Mouse (Mus musculus): ENCODE results near the gene Chuk. TPM values are rescaled to one million over a fixed set of nuclear protein-coding genes. Genes with fewer than 3 reads are reported as not detected.

The Chuk gene
- polyA plus RNA-seq, 1 experiment from 2014 or later = 46.8 TPM

- Histone ChIP-seq H3K27me3 (no peaks in the 10 kb centered on the region), H3K9ac (no peak overlapping the region), H3K9me3 (no peaks in the 10 kb centered on the region), H3K4me1 (peaks cover 23% of the 10 kb centered on the region), H3K4me2 (replicated peaks) (no peak overlapping the region), H3K4me3 (no peak overlapping the region), H3K36me3 (peaks cover 33% of the 10 kb centered on the region), H3K27ac (no peak overlapping the region)
- ATAC-seq (ENCODE audit: low FRiP score, low read depth) = no peak
- 95% methylated on average over 2 of the region's 2 CpGs for WGBS
Observed at GRCm38 (mm10) chr19:44064734-44065133, 42.5 kb downstream of the Chuk start.

- no peak for ATAC-seq (ENCODE audit: low FRiP score, low read depth)
- WGBS = 89% methylated on average over 7 of the region's 7 CpGs
- H3K27me3 ChIP-seq = no peaks in the 10 kb centered on the region
- no peak overlapping the region for H3K4me2 ChIP-seq (replicated peaks)
- peaks cover 22% of the 10 kb centered on the region for H3K4me1 ChIP-seq
- H3K9ac ChIP-seq = no peak overlapping the region
- peaks cover 40% of the 10 kb centered on the region for H3K36me3 ChIP-seq
- H3K9me3 ChIP-seq = no peaks in the 10 kb centered on the region
- H3K4me3 ChIP-seq = no peak overlapping the region
- no peak overlapping the region for H3K27ac ChIP-seq
Observed at GRCm38 (mm10) chr19:44063773-44064172, 43.5 kb downstream of the Chuk start.

DNA sequence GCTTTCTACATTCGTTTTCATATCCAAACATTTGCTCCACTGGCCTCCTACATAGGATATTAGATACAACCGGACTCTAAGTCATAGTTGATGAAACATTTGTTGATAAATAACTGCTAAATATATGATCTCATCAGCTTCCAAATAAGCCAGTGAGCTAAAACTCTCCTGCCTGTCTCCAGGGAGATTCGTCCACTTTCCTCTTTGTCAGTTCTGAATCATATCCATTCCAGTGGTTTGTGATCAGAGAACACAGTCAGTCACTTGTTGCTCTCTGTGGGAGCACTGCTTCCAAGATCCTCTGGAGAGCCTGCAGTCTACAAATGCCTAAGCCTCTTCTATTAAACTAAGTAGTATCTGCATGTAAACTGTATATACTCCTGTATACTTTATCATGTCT, 47.1 kb downstream of the Chuk start:
- ATAC-seq (ENCODE audit: low FRiP score, low read depth) = no peak
- H3K9ac ChIP-seq = no peak overlapping the region
- H3K27ac ChIP-seq = no peak overlapping the region
- no peak overlapping the region for H3K4me3 ChIP-seq
- H3K36me3 ChIP-seq = peaks cover 63% of the 10 kb centered on the region
- WGBS = 83% methylated on average over 3 of the region's 3 CpGs
- H3K4me1 ChIP-seq = no peaks in the 10 kb centered on the region
- H3K9me3 ChIP-seq = no peaks in the 10 kb centered on the region
- H3K27me3 ChIP-seq = no peaks in the 10 kb centered on the region
- no peak overlapping the region for H3K4me2 ChIP-seq (replicated peaks)

GRCm38 (mm10) chr19:44055173-44055826, 52.0 kb downstream of the Chuk start:
- Histone ChIP-seq H3K4me2 (replicated peaks) (no peak overlapping the region), H3K9ac (no peak overlapping the region), H3K4me3 (no peak overlapping the region), H3K4me1 (no peaks in the 10 kb centered on the region), H3K9me3 (no peaks in the 10 kb centered on the region), H3K27ac (no peak overlapping the region), H3K36me3 (peaks cover 52% of the 10 kb centered on the region), H3K27me3 (no peaks in the 10 kb centered on the region)
- 79% methylated on average over 4 of the region's 4 CpGs for WGBS
- no peak for ATAC-seq (ENCODE audit: low FRiP score, low read depth)

- 81% methylated on average over 4 of the region's 4 CpGs for WGBS
Observed at GRCm38 (mm10) chr19:44050388-44050787, 56.9 kb downstream of the Chuk start.

DNA sequence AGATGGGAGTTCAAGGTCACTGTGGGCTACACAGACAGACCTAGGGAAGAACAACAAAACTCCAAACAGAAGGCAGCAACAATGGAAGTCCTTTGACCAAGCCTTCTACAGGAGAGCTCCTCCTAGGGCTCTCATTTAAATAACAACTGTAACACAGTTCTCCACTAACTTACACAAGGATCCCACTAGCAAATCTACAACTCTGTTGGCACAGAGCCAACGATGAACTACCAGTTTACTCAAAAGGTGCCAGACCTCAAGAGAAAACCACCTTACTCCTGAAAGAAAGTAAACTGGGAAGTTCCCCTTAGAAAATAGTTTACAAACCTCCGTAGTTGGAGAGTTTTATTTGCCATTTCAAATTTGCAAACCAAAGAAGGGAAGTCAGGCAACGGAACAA, 58.0 kb downstream of the Chuk start:
- H3K36me3 ChIP-seq = peaks cover 39% of the 10 kb centered on the region

More at GRCm38 (mm10) chr19:44050388-44050787, 56.9 kb downstream of the Chuk start:
- Histone ChIP-seq H3K36me3 (peaks cover 43% of the 10 kb centered on the region), H3K4me1 (no peaks in the 10 kb centered on the region), H3K9ac (no peak overlapping the region), H3K27ac (no peak overlapping the region), H3K27me3 (no peaks in the 10 kb centered on the region), H3K4me3 (no peak overlapping the region), H3K4me2 (replicated peaks) (no peak overlapping the region), H3K9me3 (no peaks in the 10 kb centered on the region)
- ATAC-seq (ENCODE audit: low FRiP score, low read depth) = no peak

GRCm38 (mm10) chr19:44045847-44046246, 61.4 kb downstream of the Chuk start:
- WGBS = 88% methylated on average over 3 of the region's 3 CpGs
- Histone ChIP-seq H3K4me2 (replicated peaks) (no peak overlapping the region), H3K36me3 (peaks cover 22% of the 10 kb centered on the region), H3K4me3 (no peak overlapping the region), H3K27ac (no peak overlapping the region), H3K9ac (no peak overlapping the region), H3K4me1 (no peaks in the 10 kb centered on the region), H3K9me3 (no peaks in the 10 kb centered on the region), H3K27me3 (no peaks in the 10 kb centered on the region)
- ATAC-seq (ENCODE audit: low FRiP score, low read depth) = no peak

More for the DNA sequence above, 58.0 kb downstream of the Chuk start:
- H3K9me3 ChIP-seq = no peaks in the 10 kb centered on the region
- H3K9ac ChIP-seq = no peak overlapping the region
- H3K27me3 ChIP-seq = no peaks in the 10 kb centered on the region
- WGBS = 54% methylated on average over 3 of the region's 3 CpGs
- no peak for ATAC-seq (ENCODE audit: low FRiP score, low read depth)
- H3K27ac ChIP-seq = no peak overlapping the region
- no peak overlapping the region for H3K4me3 ChIP-seq
- no peaks in the 10 kb centered on the region for H3K4me1 ChIP-seq
- no peak overlapping the region for H3K4me2 ChIP-seq (replicated peaks)

GRCm38 (mm10) chr19:44042121-44042520, 65.2 kb downstream of the Chuk start:
- no peaks in the 10 kb centered on the region for H3K9me3 ChIP-seq
- no peaks in the 10 kb centered on the region for H3K4me1 ChIP-seq
- H3K27ac ChIP-seq = no peak overlapping the region
- peaks cover 48% of the 10 kb centered on the region for H3K36me3 ChIP-seq
- H3K4me2 ChIP-seq (replicated peaks) = no peak overlapping the region
- no peaks in the 10 kb centered on the region for H3K27me3 ChIP-seq
- H3K9ac ChIP-seq = no peak overlapping the region
- WGBS = 83% methylated on average over 5 of the region's 5 CpGs
- no peak overlapping the region for H3K4me3 ChIP-seq
- no peak for ATAC-seq (ENCODE audit: low FRiP score, low read depth)

DNA sequence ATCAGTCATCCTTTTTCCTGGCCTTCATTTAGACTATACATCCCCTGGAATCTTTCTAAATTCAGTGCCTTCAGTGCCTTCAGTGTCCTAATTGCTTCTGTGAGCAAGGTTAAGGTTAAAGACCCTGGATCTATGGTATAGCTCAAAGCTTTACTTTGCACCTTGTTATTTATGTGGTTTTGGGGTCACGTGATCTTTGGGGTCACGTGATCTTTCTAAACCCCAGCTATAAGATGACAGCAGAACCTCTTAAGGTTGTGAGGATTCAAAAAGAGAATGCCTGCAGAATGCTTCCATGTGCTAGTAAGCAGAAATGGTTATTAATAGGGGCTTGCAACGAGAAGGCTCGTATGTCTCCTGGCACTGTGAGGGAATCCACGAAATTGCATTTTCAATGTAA, 73.9 kb downstream of the Chuk start:
- Histone ChIP-seq H3K9me3 (no peaks in the 10 kb centered on the region), H3K4me1 (no peaks in the 10 kb centered on the region), H3K27ac (no peak overlapping the region), H3K9ac (no peak overlapping the region), H3K4me2 (replicated peaks) (no peak overlapping the region), H3K4me3 (no peak overlapping the region), H3K27me3 (no peaks in the 10 kb centered on the region), H3K36me3 (peaks cover 54% of the 10 kb centered on the region)
- 92% methylated on average over 5 of the region's 5 CpGs for WGBS
- no peak for ATAC-seq (ENCODE audit: low FRiP score, low read depth)

- Histone ChIP-seq H3K9me3 (no peaks in the 10 kb centered on the region), H3K4me1 (no peaks in the 10 kb centered on the region), H3K27me3 (no peaks in the 10 kb centered on the region), H3K27ac (no peak overlapping the region), H3K4me3 (no peak overlapping the region), H3K4me2 (replicated peaks) (no peak overlapping the region), H3K36me3 (peaks cover 43% of the 10 kb centered on the region), H3K9ac (no peak overlapping the region)
- no peak for ATAC-seq (ENCODE audit: low FRiP score, low read depth)
- WGBS = 86% methylated on average over 11 of the region's 11 CpGs
Observed at GRCm38 (mm10) chr19:44032046-44032744, 75.1 kb downstream of the Chuk start.

DNA sequence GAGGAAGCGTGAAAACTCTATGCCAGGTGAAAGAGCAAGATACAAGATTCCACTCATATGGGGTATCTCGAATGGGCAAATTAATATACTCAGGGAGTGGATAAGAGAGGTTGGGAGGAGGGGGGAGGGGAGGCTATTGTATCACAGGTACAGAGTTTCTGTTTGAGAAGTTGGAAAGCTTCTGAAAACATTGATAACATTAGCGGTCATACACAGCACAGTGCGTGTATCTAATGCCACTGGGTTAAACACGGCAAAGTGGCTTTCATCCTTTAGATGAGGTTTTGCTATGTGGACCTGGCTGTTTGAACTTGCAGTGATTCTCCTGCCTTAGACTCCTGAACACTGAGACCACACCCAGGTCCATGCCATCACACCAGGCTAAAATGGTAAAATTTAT, 77.3 kb downstream of the Chuk start:
- Histone ChIP-seq H3K4me3 (no peak overlapping the region), H3K9ac (no peak overlapping the region), H3K27me3 (no peaks in the 10 kb centered on the region), H3K4me2 (replicated peaks) (no peak overlapping the region), H3K27ac (no peak overlapping the region), H3K4me1 (no peaks in the 10 kb centered on the region), H3K9me3 (no peaks in the 10 kb centered on the region), H3K36me3 (peaks cover 23% of the 10 kb centered on the region)
- WGBS = 91% methylated on average over 5 of the region's 5 CpGs
- ATAC-seq (ENCODE audit: low FRiP score, low read depth) = no peak

DNA sequence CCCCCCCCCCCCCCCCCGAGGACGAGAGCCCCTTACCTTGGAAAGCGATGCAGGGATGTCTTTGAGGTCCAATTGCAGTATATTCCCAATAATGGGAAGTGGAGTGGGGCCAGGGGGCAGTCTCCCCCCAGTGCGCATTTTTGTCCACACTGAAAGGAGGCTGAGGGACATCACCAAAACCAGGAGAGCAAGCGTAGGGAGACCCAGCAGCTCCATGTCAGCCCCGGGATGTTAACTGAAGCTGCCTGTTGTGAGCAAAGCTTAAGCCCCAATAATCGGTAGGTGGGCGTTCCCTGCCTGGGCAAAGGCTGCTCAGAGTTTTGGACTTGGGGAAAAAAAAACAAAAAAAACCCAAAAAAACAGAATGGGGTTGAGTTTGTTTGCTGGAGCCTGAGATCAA, 78.3 kb downstream of the Chuk start, which contains the start of gene Cyp2c23:
Cyp2c23 (minus strand) TSS at position 237 of the 400 bp plus-strand sequence.
- WGBS = 74% methylated on average over 5 of the region's 8 CpGs
- no peak within 1 kb of the TSS for H3K4me3 ChIP-seq
- H3K36me3 ChIP-seq = peaks cover 15% of the 10 kb centered on the region

More for the DNA sequence above, 78.3 kb downstream of the Chuk start, which contains the start of gene Cyp2c23:
- Histone ChIP-seq H3K9ac (no peak within 1 kb of the TSS), H3K27me3 (no peaks in the 10 kb centered on the region), H3K27ac (no peak within 1 kb of the TSS), H3K4me1 (no peaks in the 10 kb centered on the region), H3K4me2 (replicated peaks) (no peak within 1 kb of the TSS), H3K9me3 (no peaks in the 10 kb centered on the region)
- ATAC-seq (ENCODE audit: low FRiP score, low read depth) = no peak

Measured in limb, embryonic 13.5 days (tissue).